Mouse (Mus musculus) forebrain, embryonic 11.5 days (tissue): ENCODE results near the gene Nepn. TPM values are rescaled to one million over a fixed set of nuclear protein-coding genes. Genes with fewer than 3 reads are reported as not detected.

ENCODE experiments used
- ATAC-seq: fragments of 200-750 bp; cut with Nextera tagmentation; replicated peaks from 2 replicates; pipeline ENCODE4 v1.8.0; 2017; ENCODE audit warnings: moderate TSS enrichment; ENCODE audit not compliant: low FRiP score
- DNase-seq: peaks from one replicate; pipeline ENCODE4 v3.0.0-alpha.2; 2017; ENCODE audit warnings: low spot score
- H3K27ac ChIP-seq: fragments of 300-500 bp; sonication (generic); 2 replicates; pipeline ENCODE4 v1.5.1; 2014; ENCODE audit warnings: low read depth, low read length
- H3K27me3 ChIP-seq: fragments of 300-500 bp; sonication (generic); 2 replicates; pipeline ENCODE4 v1.6.1; 2014; ENCODE audit warnings: mild to moderate bottlenecking, low read length, mixed read lengths; ENCODE audit not compliant: control insufficient read depth, insufficient read depth
- H3K36me3 ChIP-seq: fragments of 300-500 bp; sonication (generic); 2 replicates; pipeline ENCODE4 v1.6.1; 2014; ENCODE audit warnings: mild to moderate bottlenecking, low read length, moderate library complexity, mixed read lengths; ENCODE audit not compliant: control insufficient read depth, insufficient read depth
- H3K4me1 ChIP-seq: fragments of 300-500 bp; sonication (generic); replicated peaks from 2 replicates; pipeline ENCODE4 v1.6.1; 2014; ENCODE audit warnings: low read length, mixed read lengths; ENCODE audit not compliant: control insufficient read depth, insufficient read depth
- H3K4me2 ChIP-seq: fragments of 300-500 bp; sonication (generic); 2 replicates; pipeline ENCODE4 v1.6.1; 2014; ENCODE audit warnings: low read depth, mild to moderate bottlenecking, low read length, moderate library complexity, mixed read lengths; ENCODE audit not compliant: severe bottlenecking
- H3K4me3 ChIP-seq: fragments of 300-500 bp; sonication (generic); 2 replicates; pipeline ENCODE4 v1.5.1; 2014; ENCODE audit warnings: low read depth, low read length
- H3K9ac ChIP-seq: fragments of 300-500 bp; sonication (generic); 2 replicates; pipeline ENCODE4 v1.6.1; 2014; ENCODE audit warnings: low read length
- H3K9me3 ChIP-seq: fragments of 300-500 bp; sonication (generic); 2 replicates; pipeline ENCODE4 v1.6.1; 2016; ENCODE audit warnings: low read length, mixed read lengths; ENCODE audit not compliant: control insufficient read depth
- WGBS: fragments of 180-500 bp; shearing (Covaris S2); extraction: QIAGEN DNeasy Blood & Tissue Kit; methylation state at CpG from one replicate; pipeline ENCODE4 v1.1.7; 2014; 5-methylcytosine and 5-hydroxymethylcytosine counted together
- polyA plus RNA-seq: library from polyadenylated mRNA; unstranded; fragments of >200 nt; fragmentation: Nextera tagmentation; extraction: Ambion mirVana; gene quantifications from 2 replicates; pipeline ENCODE4 v1.2.1, GENCODE M21; 2014

Gene Nepn
- polyA plus RNA-seq, 1 experiment from 2014 or later = not detected

DNA sequence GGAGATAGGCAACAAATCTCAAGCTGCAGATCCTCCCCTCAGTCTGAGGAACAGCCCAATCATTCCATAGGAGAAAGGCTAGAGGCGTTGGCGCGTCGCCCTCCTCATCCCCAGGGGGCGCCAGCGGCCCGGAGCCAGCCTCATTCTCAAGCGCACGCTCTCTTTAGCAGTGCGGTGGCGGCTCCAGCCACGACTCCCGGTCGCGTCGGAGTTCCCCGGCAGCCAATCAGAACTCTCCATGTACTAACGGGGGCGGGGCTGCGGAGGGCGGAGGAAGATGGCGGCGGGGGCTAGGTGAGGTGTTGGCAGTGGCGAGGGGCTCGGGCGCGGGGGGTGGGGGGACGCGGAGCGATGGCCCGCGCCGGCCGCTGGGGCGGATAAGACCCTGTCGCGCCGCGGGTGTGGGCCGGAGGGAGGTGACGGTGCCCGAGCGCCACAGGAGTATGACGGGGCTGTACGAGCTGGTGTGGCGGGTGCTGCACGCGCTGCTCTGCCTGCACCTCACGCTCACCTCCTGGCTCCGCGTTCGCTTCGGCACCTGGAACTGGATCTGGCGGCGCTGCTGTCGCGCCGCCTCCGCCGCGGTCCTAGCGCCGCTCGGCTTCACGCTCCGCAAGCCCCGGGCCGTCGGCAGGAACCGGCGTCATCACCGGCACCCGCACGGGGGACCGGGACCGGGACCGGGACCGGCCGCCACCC, 28.7 kb downstream of the Nepn start, which contains the start of gene Nus1:
Gene Nus1 (plus strand): TSS at position 249 of the 699 bp plus-strand sequence.
- Histone ChIP-seq H3K4me2 (peak within 1 kb of the TSS; percentile 59), H3K4me1 (peaks cover 6% of the 10 kb centered on the region; the same call in 1 of the 2 replicates), H3K36me3 (no peaks in the 10 kb centered on the region), H3K27me3 (no peaks in the 10 kb centered on the region), H3K4me3 (peak within 1 kb of the TSS; percentile 98), H3K27ac (peak within 1 kb of the TSS; percentile 76), H3K9me3 (no peaks in the 10 kb centered on the region), H3K9ac (peak within 1 kb of the TSS; percentile 93)
- WGBS = under 1% methylated on average over 67 of the region's 79 CpGs
- ATAC-seq (peak; percentile 99), DNase-seq (peak; percentile 99)

DNA sequence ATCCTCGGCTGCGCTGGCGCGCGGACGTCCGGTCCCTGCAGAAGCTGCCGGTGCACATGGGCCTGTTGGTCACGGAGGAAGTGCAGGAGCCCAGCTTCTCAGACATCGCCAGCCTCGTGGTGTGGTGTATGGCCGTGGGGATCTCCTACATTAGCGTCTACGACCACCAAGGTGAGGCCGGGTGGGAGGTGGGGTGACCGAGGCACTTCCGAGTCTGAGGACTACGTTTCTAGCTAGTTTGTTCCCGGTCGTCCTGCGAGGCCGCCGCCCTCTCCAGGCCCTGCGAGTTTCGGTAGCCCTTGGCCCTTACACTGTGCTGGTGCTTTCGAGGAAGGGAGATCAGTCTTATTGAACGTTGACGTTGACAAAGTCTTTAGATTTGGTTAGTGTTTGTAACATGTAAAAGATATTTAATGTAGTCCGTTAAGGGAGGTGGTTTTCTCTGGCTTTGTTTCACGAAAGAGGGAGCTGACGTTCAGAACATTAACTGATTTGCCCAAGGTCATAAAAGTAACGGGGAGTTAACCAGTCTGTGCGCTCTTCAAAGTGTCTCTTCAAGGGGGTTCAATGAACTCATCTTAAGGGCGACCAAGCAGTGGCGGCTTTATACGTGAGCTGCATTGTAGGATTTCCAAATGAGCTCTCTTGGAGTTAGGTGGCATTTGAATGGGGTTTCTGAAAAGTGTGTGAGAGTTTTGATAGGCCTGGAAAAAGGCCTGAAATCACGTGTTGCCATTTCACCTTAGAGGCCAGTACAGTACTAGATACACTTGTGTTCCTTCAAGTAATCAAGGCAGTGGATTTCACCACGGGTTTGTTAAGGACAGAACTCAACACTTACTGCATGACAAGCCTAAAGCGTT, 29.5 kb downstream of the Nepn start:
- DNase-seq (no peak), ATAC-seq (peak; percentile 63)
- Histone ChIP-seq H3K9ac (peak overlapping the region; percentile 93), H3K4me3 (peak overlapping the region; percentile 98), H3K36me3 (no peaks in the 10 kb centered on the region), H3K9me3 (no peaks in the 10 kb centered on the region), H3K4me1 (peaks cover 6% of the 10 kb centered on the region; the same call in 1 of the 2 replicates), H3K4me2 (peak overlapping the region; percentile 59), H3K27me3 (no peaks in the 10 kb centered on the region), H3K27ac (peak overlapping the region; percentile 76)
- 2% methylated on average over 39 of the region's 39 CpGs for WGBS

GRCm38 (mm10) chr10:52418931-52419330, 30.2 kb downstream of the Nepn start:
- peak overlapping the region; percentile 98 for H3K4me3 ChIP-seq
- H3K9ac ChIP-seq = peak overlapping the region; percentile 93; the same call in 1 of the 2 replicates
- H3K27me3 ChIP-seq = no peaks in the 10 kb centered on the region
- no peaks in the 10 kb centered on the region for H3K9me3 ChIP-seq
- no peak for DNase-seq
- WGBS = 77% methylated on average over 5 of the region's 5 CpGs
- ATAC-seq = no peak
- H3K4me2 ChIP-seq = peak overlapping the region; percentile 59
- H3K36me3 ChIP-seq = no peaks in the 10 kb centered on the region
- no peak overlapping the region for H3K27ac ChIP-seq
- H3K4me1 ChIP-seq = peaks cover 6% of the 10 kb centered on the region; the same call in 1 of the 2 replicates

DNA sequence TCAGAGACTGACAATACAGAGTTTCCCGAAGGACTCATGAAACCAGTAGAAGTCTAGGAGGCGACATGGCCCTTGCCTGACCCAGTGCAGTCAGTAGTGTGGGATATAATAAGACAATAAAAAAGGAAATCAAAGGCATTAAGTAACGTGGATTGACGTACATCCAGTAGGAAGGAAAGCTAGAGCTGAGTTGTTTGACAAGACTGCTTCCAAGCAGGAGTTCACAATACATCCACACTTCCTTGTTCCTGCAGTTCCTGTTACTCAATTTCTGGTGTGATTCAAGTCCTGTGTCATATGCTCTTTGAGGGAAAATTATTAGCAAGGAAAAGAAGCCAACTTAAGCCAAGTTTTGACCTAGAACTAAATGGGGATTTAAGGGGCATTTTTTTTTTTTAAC, 30.6 kb downstream of the Nepn start:
- Histone ChIP-seq H3K4me2 (peak overlapping the region; percentile 59; the same call in 1 of the 2 replicates), H3K4me3 (no peak overlapping the region)
- no peak for ATAC-seq

DNA sequence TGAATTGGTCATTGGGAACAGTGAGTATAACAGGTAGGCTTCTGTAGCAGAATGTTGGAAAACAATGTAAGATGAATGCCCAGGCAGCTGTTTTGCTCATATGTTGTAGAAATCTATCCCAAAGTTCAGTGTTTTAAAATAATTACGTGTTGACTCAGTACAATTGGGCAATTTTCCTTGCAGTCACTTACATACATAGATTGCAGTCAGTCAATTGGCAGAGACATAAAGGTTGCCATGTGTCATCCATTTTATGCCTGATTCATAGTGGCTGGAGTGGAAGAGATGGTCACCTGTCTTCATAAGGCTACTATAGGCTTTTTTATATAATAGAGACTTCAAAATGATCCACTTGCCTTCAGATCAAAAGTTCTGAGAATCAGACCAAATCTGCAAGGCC, 31.8 kb downstream of the Nepn start:
- DNase-seq (no peak), ATAC-seq (no peak)
- Histone ChIP-seq H3K36me3 (no peaks in the 10 kb centered on the region), H3K4me2 (no peak overlapping the region), H3K4me1 (peaks cover 6% of the 10 kb centered on the region; the same call in 1 of the 2 replicates), H3K9ac (no peak overlapping the region), H3K9me3 (no peaks in the 10 kb centered on the region), H3K27me3 (no peaks in the 10 kb centered on the region), H3K27ac (no peak overlapping the region), H3K4me3 (no peak overlapping the region)
- WGBS = 94% methylated on average over 1 of the region's 1 CpGs

More for the DNA sequence above, 30.6 kb downstream of the Nepn start:
- no peaks in the 10 kb centered on the region for H3K27me3 ChIP-seq
- H3K4me1 ChIP-seq = peaks cover 6% of the 10 kb centered on the region; the same call in 1 of the 2 replicates
- no peak overlapping the region for H3K9ac ChIP-seq
- no peak overlapping the region for H3K27ac ChIP-seq
- WGBS = 89% methylated on average over 4 of the region's 4 CpGs
- no peaks in the 10 kb centered on the region for H3K36me3 ChIP-seq
- H3K9me3 ChIP-seq = no peaks in the 10 kb centered on the region
- no peak for DNase-seq

GRCm38 (mm10) chr10:52421716-52422115, 32.9 kb downstream of the Nepn start:
- no peaks in the 10 kb centered on the region for H3K36me3 ChIP-seq
- H3K27ac ChIP-seq = no peak overlapping the region
- WGBS = 97% methylated on average over 6 of the region's 6 CpGs
- no peak overlapping the region for H3K4me3 ChIP-seq
- no peaks in the 10 kb centered on the region for H3K9me3 ChIP-seq
- no peak overlapping the region for H3K9ac ChIP-seq
- no peaks in the 10 kb centered on the region for H3K27me3 ChIP-seq
- H3K4me2 ChIP-seq = no peak overlapping the region
- H3K4me1 ChIP-seq = peaks cover 6% of the 10 kb centered on the region; the same call in 1 of the 2 replicates
- ATAC-seq (no peak), DNase-seq (no peak)

DNA sequence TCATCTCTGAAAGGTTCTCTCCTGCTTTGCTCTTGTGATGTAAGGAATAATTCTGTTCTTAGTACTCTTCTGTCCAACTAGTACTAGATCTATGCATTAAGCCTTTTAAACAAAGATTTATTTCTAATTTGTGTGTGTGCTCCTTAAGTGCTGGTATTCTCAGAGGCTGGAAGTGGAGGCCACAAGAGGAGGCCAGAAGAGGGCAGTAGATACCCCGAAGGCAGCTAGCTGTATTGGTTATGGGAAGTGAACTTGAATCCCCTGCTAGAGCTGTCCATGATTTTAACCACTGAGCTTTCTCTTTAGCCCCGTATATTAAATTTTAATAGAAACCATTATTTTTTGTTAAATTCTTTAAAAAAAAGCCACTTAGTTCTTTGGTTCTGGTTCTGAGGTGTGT, 34.3 kb downstream of the Nepn start:
- Histone ChIP-seq H3K27ac (no peak overlapping the region), H3K9me3 (no peaks in the 10 kb centered on the region), H3K9ac (no peak overlapping the region), H3K4me2 (no peak overlapping the region), H3K4me3 (no peak overlapping the region), H3K27me3 (no peaks in the 10 kb centered on the region), H3K36me3 (no peaks in the 10 kb centered on the region), H3K4me1 (peaks cover 6% of the 10 kb centered on the region; the same call in 1 of the 2 replicates)
- ATAC-seq (no peak), DNase-seq (no peak)
- 78% methylated on average over 2 of the region's 2 CpGs for WGBS

DNA sequence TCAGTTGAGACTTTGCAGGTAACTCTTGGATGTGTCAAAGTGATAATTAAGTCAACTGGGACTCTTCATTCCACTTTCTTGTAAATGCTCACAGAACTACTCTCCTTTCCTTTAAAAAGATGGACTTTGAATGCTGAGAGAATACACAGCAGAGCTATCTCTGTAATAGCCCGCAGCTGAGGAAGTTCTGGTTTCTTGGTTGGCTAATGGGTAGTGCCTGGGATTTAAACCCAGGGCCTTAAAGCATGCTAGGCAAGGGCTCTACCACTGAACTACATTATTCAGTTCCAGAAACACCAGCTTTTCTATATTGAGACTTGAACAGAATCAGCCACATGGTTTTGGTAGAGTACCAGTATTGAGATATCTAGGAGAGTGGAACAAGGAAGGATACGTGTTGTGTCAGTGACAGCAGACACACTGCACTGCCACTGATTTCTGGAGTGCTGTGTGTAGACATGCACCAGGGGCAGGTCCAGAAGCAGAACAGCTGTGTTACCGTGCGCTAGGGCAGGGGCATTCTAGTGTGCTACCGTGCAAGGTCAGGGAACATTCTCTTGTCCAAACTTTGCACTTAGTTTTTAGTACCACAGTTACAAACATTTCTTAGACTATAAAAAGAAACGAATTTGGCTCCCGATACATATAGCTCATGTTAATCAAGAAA, 37.7 kb downstream of the Nepn start:
- Histone ChIP-seq H3K9me3 (no peaks in the 10 kb centered on the region), H3K27ac (no peak overlapping the region), H3K36me3 (peaks cover 2% of the 10 kb centered on the region; the same call in 1 of the 2 replicates), H3K9ac (no peak overlapping the region), H3K4me3 (no peak overlapping the region), H3K4me2 (no peak overlapping the region), H3K27me3 (no peaks in the 10 kb centered on the region), H3K4me1 (no peaks in the 10 kb centered on the region)
- no peak for DNase-seq
- ATAC-seq = no peak
- whole genome bisulfite sequencing = 89% methylated on average over 7 of the region's 7 CpGs
